Mouse (Mus musculus): ENCODE results near the gene Atp6v1g2. TPM values are rescaled to one million over a fixed set of nuclear protein-coding genes. Genes with fewer than 3 reads are reported as not detected.

Atp6v1g2 gene
- polyA plus RNA-seq, 1 experiment from 2014 or later, result 4.7 TPM

GRCm38 (mm10) chr17:35241305-35242014 lies 8.0 kb downstream of the Atp6v1g2 start, which contains the start of gene Ddx39b:
TSS of gene Ddx39b (plus strand) at chr17:35241746.
- H3K4me2 ChIP-seq (ENCODE audit: low read depth, low read length), result peak within 1 kb of the TSS; percentile 93
- no peaks in the 10 kb centered on the region for H3K9me3 ChIP-seq (ENCODE audit: control insufficient read depth, low read length)
- WGBS, result under 1% methylated on average over 65 of the region's 69 CpGs
- peaks cover 40% of the 10 kb centered on the region for H3K4me1 ChIP-seq (ENCODE audit: control insufficient read depth, insufficient read depth, low read length)
- peak within 1 kb of the TSS; percentile 83 for H3K4me3 ChIP-seq (ENCODE audit: low read length)
- peaks cover 26% of the 10 kb centered on the region for H3K36me3 ChIP-seq (ENCODE audit: control insufficient read depth, insufficient read depth, low read length)
- peak; percentile 90 for ATAC-seq
- peak within 1 kb of the TSS; percentile 99 for H3K27ac ChIP-seq (ENCODE audit: low read length)
- H3K9ac ChIP-seq (ENCODE audit: low read depth, low read length), result peak within 1 kb of the TSS; percentile 99
- no peaks in the 10 kb centered on the region for H3K27me3 ChIP-seq (replicated peaks; ENCODE audit: control insufficient read depth, insufficient read depth, low read length)

- WGBS, result under 1% methylated on average over 55 of the region's 55 CpGs
- H3K36me3 ChIP-seq (ENCODE audit: control insufficient read depth, insufficient read depth, low read length), result peaks cover 34% of the 10 kb centered on the region
- H3K4me2 ChIP-seq (ENCODE audit: low read depth, low read length), result peak overlapping the region; percentile 93
- peaks cover 45% of the 10 kb centered on the region for H3K4me1 ChIP-seq (ENCODE audit: control insufficient read depth, insufficient read depth, low read length)
- peak overlapping the region; percentile 99 for H3K9ac ChIP-seq (ENCODE audit: low read depth, low read length)
- no peaks in the 10 kb centered on the region for H3K27me3 ChIP-seq (replicated peaks; ENCODE audit: control insufficient read depth, insufficient read depth, low read length)
- peak; percentile 53 for ATAC-seq
- H3K9me3 ChIP-seq (ENCODE audit: control insufficient read depth, low read length), result no peaks in the 10 kb centered on the region
- peak overlapping the region; percentile 99 for H3K27ac ChIP-seq (ENCODE audit: low read length)
- peak overlapping the region; percentile 83 for H3K4me3 ChIP-seq (ENCODE audit: low read length)
Observed at GRCm38 (mm10) chr17:35242015-35242941, 8.8 kb downstream of the Atp6v1g2 start.

- Histone ChIP-seq H3K4me3 (ENCODE audit: low read length) (peak overlapping the region; percentile 83), H3K9ac (ENCODE audit: low read depth, low read length) (peak overlapping the region; percentile 99), H3K9me3 (ENCODE audit: control insufficient read depth, low read length) (no peaks in the 10 kb centered on the region), H3K4me1 (ENCODE audit: control insufficient read depth, insufficient read depth, low read length) (peaks cover 51% of the 10 kb centered on the region), H3K4me2 (ENCODE audit: low read depth, low read length) (peak overlapping the region; percentile 93), H3K27ac (ENCODE audit: low read length) (peak overlapping the region; percentile 99), H3K36me3 (ENCODE audit: control insufficient read depth, insufficient read depth, low read length) (peaks cover 40% of the 10 kb centered on the region), H3K27me3 (replicated peaks; ENCODE audit: control insufficient read depth, insufficient read depth, low read length) (no peaks in the 10 kb centered on the region)
- no peak for ATAC-seq
- 1% methylated on average over 16 of the region's 16 CpGs for WGBS
Observed at GRCm38 (mm10) chr17:35243086-35243485, 9.6 kb downstream of the Atp6v1g2 start.

GRCm38 (mm10) chr17:35244999-35245398 lies 11.5 kb downstream of the Atp6v1g2 start:
- 82% methylated on average over 2 of the region's 2 CpGs for WGBS
- Histone ChIP-seq H3K4me3 (ENCODE audit: low read length) (peak overlapping the region; percentile 4; the same call in 1 of the 2 replicates), H3K4me2 (ENCODE audit: low read depth, low read length) (peak overlapping the region; percentile 93), H3K36me3 (ENCODE audit: control insufficient read depth, insufficient read depth, low read length) (peaks cover 55% of the 10 kb centered on the region), H3K27me3 (replicated peaks; ENCODE audit: control insufficient read depth, insufficient read depth, low read length) (no peaks in the 10 kb centered on the region), H3K4me1 (ENCODE audit: control insufficient read depth, insufficient read depth, low read length) (peaks cover 51% of the 10 kb centered on the region), H3K9ac (ENCODE audit: low read depth, low read length) (peak overlapping the region; percentile 99; the same call in 1 of the 2 replicates), H3K27ac (ENCODE audit: low read length) (peak overlapping the region; percentile 31; the same call in 1 of the 2 replicates), H3K9me3 (ENCODE audit: control insufficient read depth, low read length) (no peaks in the 10 kb centered on the region)
- no peak for ATAC-seq

GRCm38 (mm10) chr17:35245731-35246623 lies 12.5 kb downstream of the Atp6v1g2 start:
- H3K36me3 ChIP-seq (ENCODE audit: control insufficient read depth, insufficient read depth, low read length), result peaks cover 62% of the 10 kb centered on the region
- no peaks in the 10 kb centered on the region for H3K9me3 ChIP-seq (ENCODE audit: control insufficient read depth, low read length)
- 76% methylated on average over 15 of the region's 15 CpGs for WGBS
- H3K27ac ChIP-seq (ENCODE audit: low read length), result no peak overlapping the region
- no peaks in the 10 kb centered on the region for H3K27me3 ChIP-seq (replicated peaks; ENCODE audit: control insufficient read depth, insufficient read depth, low read length)
- H3K4me1 ChIP-seq (ENCODE audit: control insufficient read depth, insufficient read depth, low read length), result peaks cover 45% of the 10 kb centered on the region
- peak overlapping the region; percentile 17; the same call in 1 of the 2 replicates for H3K4me2 ChIP-seq (ENCODE audit: low read depth, low read length)
- no peak overlapping the region for H3K9ac ChIP-seq (ENCODE audit: low read depth, low read length)
- no peak overlapping the region for H3K4me3 ChIP-seq (ENCODE audit: low read length)
- ATAC-seq, result no peak

GRCm38 (mm10) chr17:35247144-35247543 lies 13.7 kb downstream of the Atp6v1g2 start:
- no peak overlapping the region for H3K9ac ChIP-seq (ENCODE audit: low read depth, low read length)
- peak; percentile 38; the same call in 1 of the 2 replicates for ATAC-seq
- H3K27ac ChIP-seq (ENCODE audit: low read length), result no peak overlapping the region

GRCm38 (mm10) chr17:35248986-35249385 lies 15.5 kb downstream of the Atp6v1g2 start:
- 84% methylated on average over 14 of the region's 14 CpGs for WGBS
- peaks cover 33% of the 10 kb centered on the region for H3K4me1 ChIP-seq (ENCODE audit: control insufficient read depth, insufficient read depth, low read length)
- H3K4me2 ChIP-seq (ENCODE audit: low read depth, low read length), result no peak overlapping the region
- no peak overlapping the region for H3K4me3 ChIP-seq (ENCODE audit: low read length)
- H3K27ac ChIP-seq (ENCODE audit: low read length), result no peak overlapping the region
- H3K27me3 ChIP-seq (replicated peaks; ENCODE audit: control insufficient read depth, insufficient read depth, low read length), result no peaks in the 10 kb centered on the region
- H3K9me3 ChIP-seq (ENCODE audit: control insufficient read depth, low read length), result no peaks in the 10 kb centered on the region
- ATAC-seq, result no peak
- H3K36me3 ChIP-seq (ENCODE audit: control insufficient read depth, insufficient read depth, low read length), result peaks cover 73% of the 10 kb centered on the region
- H3K9ac ChIP-seq (ENCODE audit: low read depth, low read length), result no peak overlapping the region

More at GRCm38 (mm10) chr17:35247144-35247543, 13.7 kb downstream of the Atp6v1g2 start:
- H3K4me1 ChIP-seq (ENCODE audit: control insufficient read depth, insufficient read depth, low read length), result peaks cover 44% of the 10 kb centered on the region
- no peaks in the 10 kb centered on the region for H3K27me3 ChIP-seq (replicated peaks; ENCODE audit: control insufficient read depth, insufficient read depth, low read length)
- H3K4me3 ChIP-seq (ENCODE audit: low read length), result no peak overlapping the region
- peaks cover 67% of the 10 kb centered on the region for H3K36me3 ChIP-seq (ENCODE audit: control insufficient read depth, insufficient read depth, low read length)
- no peak overlapping the region for H3K4me2 ChIP-seq (ENCODE audit: low read depth, low read length)
- WGBS, result 80% methylated on average over 7 of the region's 7 CpGs
- no peaks in the 10 kb centered on the region for H3K9me3 ChIP-seq (ENCODE audit: control insufficient read depth, low read length)

GRCm38 (mm10) chr17:35249451-35250197 lies 16.2 kb downstream of the Atp6v1g2 start:
- Histone ChIP-seq H3K36me3 (ENCODE audit: control insufficient read depth, insufficient read depth, low read length) (peaks cover 68% of the 10 kb centered on the region), H3K4me2 (ENCODE audit: low read depth, low read length) (no peak overlapping the region), H3K27me3 (replicated peaks; ENCODE audit: control insufficient read depth, insufficient read depth, low read length) (no peaks in the 10 kb centered on the region), H3K4me1 (ENCODE audit: control insufficient read depth, insufficient read depth, low read length) (peaks cover 27% of the 10 kb centered on the region), H3K9ac (ENCODE audit: low read depth, low read length) (no peak overlapping the region), H3K9me3 (ENCODE audit: control insufficient read depth, low read length) (no peaks in the 10 kb centered on the region), H3K4me3 (ENCODE audit: low read length) (no peak overlapping the region), H3K27ac (ENCODE audit: low read length) (no peak overlapping the region)
- WGBS, result 81% methylated on average over 19 of the region's 19 CpGs
- ATAC-seq, result no peak
